Mouse (Mus musculus) lung, adult 2 months (tissue): ENCODE results near the gene Ina. TPM values are rescaled to one million over a fixed set of nuclear protein-coding genes. Genes with fewer than 3 reads are reported as not detected.

Experiments used
- DNase-seq: peaks from one replicate; pipeline ENCODE4 v3.0.0; 2022
- H3K4me1 ChIP-seq: fragments of 200-500 bp; 2 replicates; pipeline ENCODE4 v1.6.1; 2011; ENCODE audit warnings: low read length; ENCODE audit not compliant: control insufficient read depth, insufficient read depth
- H3K4me3 ChIP-seq: fragments of 200-500 bp; replicated peaks from 2 replicates; pipeline ENCODE3; 2011; ENCODE audit warnings: low read depth, mild to moderate bottlenecking, control low read depth, low read length; ENCODE audit errors: extremely low read depth
- CTCF ChIP-seq: fragments of 200-500 bp; IDR thresholded peaks from 2 replicates; pipeline ENCODE4 v1.5.1; 2011; ENCODE audit warnings: mild to moderate bottlenecking, low read length, control low read depth; ENCODE audit not compliant: insufficient read depth
- POLR2A ChIP-seq: fragments of 200-500 bp; IDR thresholded peaks from 2 replicates; pipeline ENCODE4 v1.6.1; 2011; ENCODE audit warnings: low read depth, mild to moderate bottlenecking, control low read depth, low read length, borderline replicate concordance; ENCODE audit errors: extremely low read depth
- WGBS: fragments of 180-500 bp; shearing (Covaris S2); methylation state at CpG from one replicate; pipeline ENCODE4 v1.1.7; 2018; 5-methylcytosine and 5-hydroxymethylcytosine counted together
- polyA plus RNA-seq: library from polyadenylated mRNA; depleted of rRNA; stranded (reverse); fragments of >200 nt; gene quantifications from 2 replicates; pipeline ENCODE4 v1.2.3, GENCODE M21; 2012

Ina gene
- polyA plus RNA-seq, 1 experiment, result 0.04 TPM

GRCm38 (mm10) chr19:47012521-47013130 lies 1.9 kb upstream of the Ina start:
- no peak for TF ChIP-seq POLR2A
- no peak for TF ChIP-seq CTCF
- 82% methylated on average over 15 of the region's 15 CpGs for WGBS
- no peak for DNase-seq
- Histone ChIP-seq H3K4me3 (no peak overlapping the region), H3K4me1 (peaks cover 3% of the 10 kb centered on the region; the same call in 1 of the 2 replicates)

- TF ChIP-seq POLR2A (no peak), CTCF (no peak)
- no peak overlapping the region for H3K4me3 ChIP-seq
- WGBS, result 13% methylated on average over 20 of the region's 20 CpGs
- H3K4me1 ChIP-seq, result peaks cover 3% of the 10 kb centered on the region; the same call in 1 of the 2 replicates
- DNase-seq, result no peak
Observed at GRCm38 (mm10) chr19:47013340-47014158, 949 bp upstream of the Ina start.

- DNase-seq, result no peak
- Histone ChIP-seq H3K4me1 (peaks cover 3% of the 10 kb centered on the region; the same call in 1 of the 2 replicates), H3K4me3 (no peak overlapping the region)
- WGBS, result 4% methylated on average over 11 of the region's 11 CpGs
- TF ChIP-seq CTCF (no peak), POLR2A (no peak)
Observed at GRCm38 (mm10) chr19:47014159-47014446, 395 bp upstream of the Ina start.

- DNase-seq, result no peak
- TF ChIP-seq CTCF (no peak), POLR2A (no peak)
- WGBS, result 2% methylated on average over 37 of the region's 37 CpGs
- H3K4me3 ChIP-seq, result no peak overlapping the region
- H3K4me1 ChIP-seq, result peaks cover 3% of the 10 kb centered on the region; the same call in 1 of the 2 replicates
Observed at GRCm38 (mm10) chr19:47015396-47015795, 898 bp downstream of the Ina start.

- peaks cover 3% of the 10 kb centered on the region; the same call in 1 of the 2 replicates for H3K4me1 ChIP-seq
- TF ChIP-seq POLR2A (no peak), CTCF (no peak)
- no peak overlapping the region for H3K4me3 ChIP-seq
- DNase-seq, result no peak
- WGBS, result 4% methylated on average over 9 of the region's 9 CpGs
Observed at GRCm38 (mm10) chr19:47015965-47016364, 1.5 kb downstream of the Ina start.

GRCm38 (mm10) chr19:47016487-47016886 lies 2.0 kb downstream of the Ina start:
- peak; percentile 75 for DNase-seq
- Histone ChIP-seq H3K4me1 (peaks cover 3% of the 10 kb centered on the region; the same call in 1 of the 2 replicates), H3K4me3 (no peak overlapping the region)
- no peak for TF ChIP-seq CTCF
- no peak for TF ChIP-seq POLR2A
- 3% methylated on average over 15 of the region's 15 CpGs for WGBS

- Histone ChIP-seq H3K4me3 (no peak overlapping the region), H3K4me1 (peaks cover 3% of the 10 kb centered on the region; the same call in 1 of the 2 replicates)
- TF ChIP-seq POLR2A (no peak), CTCF (no peak)
- 12% methylated on average over 3 of the region's 3 CpGs for WGBS
- DNase-seq, result no peak
Observed at GRCm38 (mm10) chr19:47017831-47018230, 3.3 kb downstream of the Ina start.

GRCm38 (mm10) chr19:47018330-47018729 lies 3.8 kb downstream of the Ina start:
- no peak for TF ChIP-seq POLR2A
- no peak overlapping the region for H3K4me3 ChIP-seq
- H3K4me1 ChIP-seq, result peaks cover 3% of the 10 kb centered on the region; the same call in 1 of the 2 replicates
- DNase-seq, result no peak
- 39% methylated on average over 2 of the region's 2 CpGs for WGBS

GRCm38 (mm10) chr19:47019326-47019725 lies 4.8 kb downstream of the Ina start:
- Histone ChIP-seq H3K4me1 (peaks cover 3% of the 10 kb centered on the region; the same call in 1 of the 2 replicates), H3K4me3 (no peak overlapping the region)
- 27% methylated on average over 6 of the region's 6 CpGs for WGBS
- no peak for TF ChIP-seq POLR2A
- TF ChIP-seq CTCF, result no peak
- no peak for DNase-seq

GRCm38 (mm10) chr19:47022709-47023108 lies 8.2 kb downstream of the Ina start:
- no peak overlapping the region for H3K4me3 ChIP-seq
- TF ChIP-seq CTCF (no peak), POLR2A (no peak)
- WGBS, result 80% methylated on average over 4 of the region's 4 CpGs
- no peak for DNase-seq
- H3K4me1 ChIP-seq, result no peaks in the 10 kb centered on the region
